Mouse (Mus musculus): ENCODE results near the gene Bloc1s4.

Bloc1s4 gene

GRCm38 (mm10) chr5:36714832-36715231, 33.6 kb downstream of the Bloc1s4 start:
- no peak for DNase-seq

- DNase-seq = no peak
These were observed 34.8 kb downstream of the Bloc1s4 start for GRCm38 (mm10) chr5:36713693-36714092.

- DNase-seq = peak; percentile 95 to 97
These were observed 35.6 kb downstream of the Bloc1s4 start for GRCm38 (mm10) chr5:36712553-36713534.

GRCm38 (mm10) chr5:36711863-36712262, 36.6 kb downstream of the Bloc1s4 start:
- no peak for DNase-seq

GRCm38 (mm10) chr5:36705792-36706191, 42.7 kb downstream of the Bloc1s4 start:
- DNase-seq = no peak

- no peak for DNase-seq
These were observed 43.1 kb downstream of the Bloc1s4 start for GRCm38 (mm10) chr5:36705390-36705789.

GRCm38 (mm10) chr5:36704684-36705083, 43.8 kb downstream of the Bloc1s4 start:
- DNase-seq = no peak

GRCm38 (mm10) chr5:36700939-36701620, 47.4 kb downstream of the Bloc1s4 start:
- peak; percentile 52 to 62 for DNase-seq

GRCm38 (mm10) chr5:36698689-36699088, 49.8 kb downstream of the Bloc1s4 start:
- no peak for DNase-seq

- peak; percentile 51 to 59 for DNase-seq
These were observed 50.3 kb downstream of the Bloc1s4 start for GRCm38 (mm10) chr5:36698067-36698670.

Data from kidney, postnatal 36 days (tissue).